10 mouse cellular contexts compared by ENCODE assay signal in the genomic region with DNA sequence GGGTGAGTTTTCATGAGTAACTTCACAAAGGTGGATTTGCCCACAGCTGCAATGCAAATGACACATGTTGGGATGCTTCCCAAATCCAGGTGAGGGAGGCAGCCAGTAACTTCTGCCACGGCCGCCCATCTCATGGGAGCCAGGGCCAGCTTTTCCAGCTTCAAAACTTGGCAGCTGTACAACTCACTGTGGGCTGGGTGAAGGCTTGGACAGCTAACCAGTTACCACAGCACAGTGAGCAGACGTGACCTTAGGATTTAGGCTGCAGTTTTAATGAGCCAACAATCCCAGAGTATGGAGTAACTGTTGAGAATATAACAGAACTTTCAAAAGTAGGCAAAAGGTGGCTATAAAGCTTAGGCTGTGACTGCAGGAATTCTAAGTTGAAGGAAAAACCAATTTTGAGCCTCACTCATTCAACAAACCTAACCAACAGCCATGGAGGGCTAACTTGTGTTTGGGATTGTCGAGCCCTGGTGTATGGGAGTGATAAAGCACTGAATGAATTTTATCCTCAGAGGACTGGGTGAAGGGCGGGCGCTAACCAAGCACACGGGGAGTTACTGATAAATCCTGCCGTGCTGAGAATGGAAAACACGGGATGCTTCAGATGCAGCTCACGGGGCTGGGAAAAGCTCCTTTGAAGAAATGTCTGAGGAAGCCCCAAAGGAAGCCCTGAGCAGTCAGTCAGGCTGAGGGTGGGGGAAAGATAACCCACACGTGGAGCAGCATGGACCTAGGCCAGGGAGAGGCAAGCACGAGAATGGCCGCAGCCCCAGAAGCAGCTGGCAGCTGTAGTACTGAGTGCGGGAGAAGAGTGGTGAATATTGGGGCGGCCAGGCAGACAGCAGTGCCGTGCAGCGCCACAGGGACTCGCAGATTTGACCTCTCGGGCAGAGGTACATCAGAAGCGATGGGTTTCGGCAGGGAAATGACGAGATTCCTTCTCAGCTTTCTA. TPM values are rescaled to one million over a fixed set of nuclear protein-coding genes. Genes with fewer than 3 reads are reported as not detected.
DNase-seq lines count a peak whose midpoint lies in the region; ATAC-seq and TF ChIP-seq lines count a peak whose summit lies in the region.
"Had no signal": no experiment of that assay in that cellular context is flagged by ENCODE, and none has a peak within 500 bp of the region (broad histone marks: within the 10 kb centered on the region; RNA-seq: fewer than 3 reads in every experiment).

No protein-coding gene starts in this region.

- no peaks in the 10 kb centered on the region for H3K9me3 ChIP-seq in limb, embryonic 14.5 days (ENCODE audit: control insufficient read depth, low read length)
- no peaks in the 10 kb centered on the region for H3K9me3 ChIP-seq in limb, embryonic 10.5 days (replicated peaks)
- peaks cover 4% of the 10 kb centered on the region for H3K9me3 ChIP-seq in heart, embryonic 12.5 days (replicated peaks)

- H3K27me3 ChIP-seq in limb, embryonic 14.5 days (ENCODE audit: control insufficient read depth, insufficient read depth, low read length): no peaks in the 10 kb centered on the region
- no peaks in the 10 kb centered on the region for H3K27me3 ChIP-seq in limb, embryonic 10.5 days (ENCODE audit: low read depth, poor library complexity, severe bottlenecking)
- no peaks in the 10 kb centered on the region for H3K27me3 ChIP-seq in heart, embryonic 12.5 days (replicated peaks)

- no peak overlapping the region for H3K4me3 ChIP-seq in limb, embryonic 14.5 days (replicated peaks; ENCODE audit: low read length)
- no peak overlapping the region for H3K4me3 ChIP-seq in limb, embryonic 10.5 days
- H3K4me3 ChIP-seq in heart, embryonic 12.5 days: no peak overlapping the region
- H3K4me3 ChIP-seq: erythroblast, embryonic 14.5 days had no signal

- 84% methylated on average over 22 of the region's 22 CpGs for WGBS in limb, embryonic 14.5 days
- WGBS in limb, embryonic 10.5 days: 92% methylated on average over 22 of the region's 22 CpGs
- 64% methylated on average over 22 of the region's 22 CpGs for WGBS in heart, embryonic 12.5 days

- no peaks in the 10 kb centered on the region for H3K4me1 ChIP-seq in limb, embryonic 14.5 days (ENCODE audit: control insufficient read depth, insufficient read depth, low read length)
- H3K4me1 ChIP-seq in limb, embryonic 10.5 days: no peaks in the 10 kb centered on the region
- peaks cover 12% of the 10 kb centered on the region for H3K4me1 ChIP-seq in heart, embryonic 12.5 days (replicated peaks)

- H3K27ac ChIP-seq in limb, embryonic 14.5 days (replicated peaks; ENCODE audit: low read depth, low read length): peak overlapping the region; percentile 43; the same call in 1 of the 2 replicates
- no peak overlapping the region for H3K27ac ChIP-seq in limb, embryonic 10.5 days
- H3K27ac ChIP-seq in heart, embryonic 12.5 days (ENCODE audit: poor library complexity, severe bottlenecking): no peak overlapping the region

- DNase-seq in cerebellum, adult 9-11 months: peak; percentile 34
- no peak for DNase-seq in limb, embryonic 14.5 days (ENCODE audit: low spot score)
- no peak for DNase-seq in limb, embryonic 10.5 days (ENCODE audit: low spot score)
- peak; percentile 19 to 51 for DNase-seq in lung, postnatal 4 days
- DNase-seq in urinary bladder, adult 2 months (ENCODE audit: low spot score): no peak

- no peak for ATAC-seq in cerebellum, adult (ENCODE audit: insufficient number of reproducible peaks, low FRiP score, low TSS enrichment)
- no peak for ATAC-seq in limb, embryonic 14.5 days (ENCODE audit: low FRiP score, low read depth)
- ATAC-seq in heart, embryonic 12.5 days (ENCODE audit: insufficient number of reproducible peaks, low FRiP score): peak; percentile 18; the same call in 1 of the 2 replicates
- no peak for ATAC-seq in CD4-positive, CD25-positive, alpha-beta regulatory T cell, adult 4 months
- ATAC-seq: midbrain, embryonic 16.5 days had no signal

- no peak for TF ChIP-seq POLR2A in limb, embryonic 14.5 days (IDR thresholded peaks at IDR 0.05; ENCODE audit: borderline replicate concordance, extremely low read depth, insufficient read depth, insufficient read length)

- H3K36me3 ChIP-seq in limb, embryonic 14.5 days (ENCODE audit: control insufficient read depth, insufficient read depth, low read length): peaks cover 29% of the 10 kb centered on the region
- peaks cover 53% of the 10 kb centered on the region for H3K36me3 ChIP-seq in limb, embryonic 10.5 days
- H3K36me3 ChIP-seq in heart, embryonic 12.5 days: peaks cover 45% of the 10 kb centered on the region

- H3K9ac ChIP-seq in limb, embryonic 14.5 days (ENCODE audit: low read depth, low read length, severe bottlenecking): no peak overlapping the region
- H3K9ac ChIP-seq in heart, embryonic 12.5 days: no peak overlapping the region

- no peak overlapping the region for H3K4me2 ChIP-seq in limb, embryonic 14.5 days (replicated peaks; ENCODE audit: low read depth, low read length, severe bottlenecking)
- H3K4me2 ChIP-seq in heart, embryonic 12.5 days: no peak overlapping the region

RNA-seq across cellular contexts. Expression of a gene that starts 9.7 kb away (rescaled TPM):
- 89.0 and 104 TPM in 2 replicates for polyA plus RNA-seq in limb, embryonic 14.5 days (2012; rRNA removed)
- 77.0 and 87.0 TPM in 2 replicates for polyA plus RNA-seq in limb, embryonic 14.5 days (2014; fragmentation: Nextera tagmentation; extraction: Ambion mirVana)
- polyA plus RNA-seq in limb, embryonic 10.5 days (2016; fragmentation: Nextera tagmentation; extraction: Ambion mirVana): 58.0 and 69.5 TPM in 2 replicates
- 46.5 and 52.5 TPM in 2 replicates for polyA plus RNA-seq in heart, embryonic 12.5 days (2016; fragmentation: Nextera tagmentation; extraction: Ambion mirVana)
- polyA plus RNA-seq in urinary bladder, adult 2 months (2012; rRNA removed): 79.1 and 106 TPM in 2 replicates
- 10 to 100 TPM; 91.3 to 93.4 TPM for polyA plus RNA-seq in CD4-positive, CD25-positive, alpha-beta regulatory T cell, adult 4 months (2017; shearing (Covaris generic))

RNA-seq across cellular contexts. Expression of a gene that starts 38.1 kb away (rescaled TPM):
- polyA plus RNA-seq in limb, embryonic 14.5 days (2012; rRNA removed): 21.1 and 24.9 TPM in 2 replicates
- polyA plus RNA-seq in limb, embryonic 14.5 days (2014; fragmentation: Nextera tagmentation; extraction: Ambion mirVana): 44.3 and 49.0 TPM in 2 replicates
- 40.1 and 42.7 TPM in 2 replicates for polyA plus RNA-seq in limb, embryonic 10.5 days (2016; fragmentation: Nextera tagmentation; extraction: Ambion mirVana)
- polyA plus RNA-seq in heart, embryonic 12.5 days (2016; fragmentation: Nextera tagmentation; extraction: Ambion mirVana): 31.3 and 33.6 TPM in 2 replicates
- polyA plus RNA-seq in urinary bladder, adult 2 months (2012; rRNA removed): 9.4 and 14.4 TPM in 2 replicates
- polyA plus RNA-seq in CD4-positive, CD25-positive, alpha-beta regulatory T cell, adult 4 months (2017; shearing (Covaris generic)): 10 to 100 TPM; 18.5 to 20.8 TPM

RNA-seq across cellular contexts. Expression of a gene that starts 39.0 kb away (rescaled TPM):
- polyA plus RNA-seq in limb, embryonic 14.5 days (2012; rRNA removed): 5.1 and 5.3 TPM in 2 replicates
- polyA plus RNA-seq in limb, embryonic 14.5 days (2014; fragmentation: Nextera tagmentation; extraction: Ambion mirVana): 5.5 and 5.6 TPM in 2 replicates
- 0.43 and 1.3 TPM in 2 replicates for polyA plus RNA-seq in limb, embryonic 10.5 days (2016; fragmentation: Nextera tagmentation; extraction: Ambion mirVana)
- polyA plus RNA-seq in heart, embryonic 12.5 days (2016; fragmentation: Nextera tagmentation; extraction: Ambion mirVana): 8.6 and 10.1 TPM in 2 replicates
- 8,061 and 9,269 TPM in 2 replicates for polyA plus RNA-seq in urinary bladder, adult 2 months (2012; rRNA removed)
- polyA plus RNA-seq in CD4-positive, CD25-positive, alpha-beta regulatory T cell, adult 4 months (2017; shearing (Covaris generic)): 10 to 100 TPM; 21.8 to 33.3 TPM
- polyA plus RNA-seq: erythroblast, embryonic 14.5 days had no signal

Comparison
In these comparisons a context has a peak if more than half of its experiments do, and no peak if none do; other contexts are left out.
1. DNase-seq: peak in cerebellum, adult 9-11 months (single experiment) and lung, postnatal 4 days (2 of 2); none in limb, embryonic 14.5 days (single experiment), limb, embryonic 10.5 days (single experiment) and urinary bladder, adult 2 months (single experiment).
2. RNA of a gene that starts 39.0 kb away (polyA plus RNA-seq): 8,061 to 9,269 TPM in urinary bladder, adult 2 months; 21.8 to 33.3 TPM in CD4-positive, CD25-positive, alpha-beta regulatory T cell, adult 4 months, 8.6 to 10.1 TPM in heart, embryonic 12.5 days, 5.1 to 5.6 TPM in limb, embryonic 14.5 days and 0.43 to 1.3 TPM in limb, embryonic 10.5 days; every median in the first group is over 100 times any median in the second.